In the genomic region with DNA sequence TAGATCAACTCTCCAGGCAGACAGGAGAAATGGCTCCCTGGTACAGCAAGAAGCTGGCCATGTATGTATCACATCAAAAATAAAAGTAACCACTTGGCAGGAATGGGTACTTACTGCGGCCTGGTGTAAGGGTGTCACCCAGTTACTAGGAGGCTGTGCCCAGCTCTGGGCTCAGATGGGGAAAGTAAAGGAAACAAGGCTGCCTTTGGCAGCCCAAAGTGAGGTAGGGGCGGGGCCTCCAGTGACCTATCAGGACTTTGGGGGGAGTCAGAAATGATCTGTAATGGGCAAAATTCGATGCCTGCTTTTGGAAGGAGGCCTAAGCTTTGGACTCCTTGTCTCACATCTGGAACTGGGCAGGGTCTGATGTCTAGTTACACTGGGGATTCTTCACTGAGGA, we compare ENCODE assay signal across 9 mouse cellular contexts. TPM values are rescaled to one million over a fixed set of nuclear protein-coding genes. Genes with fewer than 3 reads are reported as not detected.
DNase-seq lines count a peak whose midpoint lies in the region; ATAC-seq lines count a peak whose summit lies in the region.
"Had no signal": no experiment of that assay in that cellular context is flagged by ENCODE, and none has a peak within 500 bp of the region (broad histone marks: within the 10 kb centered on the region; RNA-seq: fewer than 3 reads in every experiment).

No protein-coding gene starts in this region.

- 41% methylated on average over 3 of the region's 3 CpGs for WGBS in lung, embryonic 16.5 days
- 51% methylated on average over 3 of the region's 3 CpGs for WGBS in limb, embryonic 13.5 days
- 42% methylated on average over 3 of the region's 3 CpGs for WGBS in stomach, embryonic 15.5 days

- peak overlapping the region; percentile 23; the same call in 1 of the 2 replicates for H3K9ac ChIP-seq in lung, embryonic 16.5 days (ENCODE audit: low read length)
- H3K9ac ChIP-seq in limb, embryonic 13.5 days: peak overlapping the region; percentile 99
- no peak overlapping the region for H3K9ac ChIP-seq in stomach, embryonic 15.5 days

- H3K27me3 ChIP-seq in lung, embryonic 16.5 days (ENCODE audit: control insufficient read depth, insufficient read depth, low read depth, low read length): no peaks in the 10 kb centered on the region
- H3K27me3 ChIP-seq in limb, embryonic 13.5 days: no peaks in the 10 kb centered on the region
- H3K27me3 ChIP-seq in stomach, embryonic 15.5 days (replicated peaks): no peaks in the 10 kb centered on the region

- peak; percentile 49 for DNase-seq in adrenal gland, postnatal 10 days
- DNase-seq in adrenal gland, postnatal 4 days (ENCODE audit: low spot score in 2 of 2): no peak
- no peak for DNase-seq in lung, postnatal 36 days
- DNase-seq in layer of hippocampus, postnatal 14 days (ENCODE audit: low spot score in 2 of 2): no peak
- no peak for DNase-seq in embryo, embryonic 9.5 days (ENCODE audit: extremely low spot score)
- DNase-seq: thymus, postnatal 36 days had no signal

- H3K9me3 ChIP-seq in lung, embryonic 16.5 days (ENCODE audit: control insufficient read depth, low read length): no peaks in the 10 kb centered on the region
- no peaks in the 10 kb centered on the region for H3K9me3 ChIP-seq in limb, embryonic 13.5 days
- H3K9me3 ChIP-seq in stomach, embryonic 15.5 days: no peaks in the 10 kb centered on the region

- H3K4me2 ChIP-seq in lung, embryonic 16.5 days (ENCODE audit: low read depth, low read length): peak overlapping the region; percentile 91
- peak overlapping the region; percentile 99 for H3K4me2 ChIP-seq in limb, embryonic 13.5 days (replicated peaks)
- H3K4me2 ChIP-seq in stomach, embryonic 15.5 days: peak overlapping the region; percentile 77

- peak overlapping the region; percentile 88 for H3K4me3 ChIP-seq in lung, embryonic 16.5 days (ENCODE audit: low read length)
- H3K4me3 ChIP-seq in limb, embryonic 13.5 days: peak overlapping the region; percentile 96
- H3K4me3 ChIP-seq in stomach, embryonic 15.5 days (replicated peaks): peak overlapping the region; percentile 90

- peaks cover 67% of the 10 kb centered on the region for H3K4me1 ChIP-seq in lung, embryonic 16.5 days (replicated peaks; ENCODE audit: control insufficient read depth, insufficient read depth, low read length)
- peaks cover 69% of the 10 kb centered on the region for H3K4me1 ChIP-seq in limb, embryonic 13.5 days
- peaks cover 72% of the 10 kb centered on the region for H3K4me1 ChIP-seq in stomach, embryonic 15.5 days

- no peak for ATAC-seq in lung, embryonic 16.5 days (ENCODE audit: low read depth)
- ATAC-seq in limb, embryonic 13.5 days (ENCODE audit: low FRiP score, low read depth): no peak
- no peak for ATAC-seq in stomach, embryonic 15.5 days (ENCODE audit: insufficient read depth, low FRiP score, low read depth)

- H3K27ac ChIP-seq in lung, embryonic 16.5 days (ENCODE audit: low read length): no peak overlapping the region
- no peak overlapping the region for H3K27ac ChIP-seq in limb, embryonic 13.5 days
- peak overlapping the region; percentile 85; the same call in 1 of the 2 replicates for H3K27ac ChIP-seq in stomach, embryonic 15.5 days

- H3K36me3 ChIP-seq in lung, embryonic 16.5 days (ENCODE audit: control insufficient read depth, insufficient read depth, low read length): no peaks in the 10 kb centered on the region
- H3K36me3 ChIP-seq in limb, embryonic 13.5 days: peaks cover 17% of the 10 kb centered on the region; the same call in 1 of the 2 replicates
- H3K36me3 ChIP-seq in stomach, embryonic 15.5 days: no peaks in the 10 kb centered on the region

RNA-seq across cellular contexts. Expression of a gene that starts 3.2 kb away (rescaled TPM):
- total RNA-seq in adrenal gland, postnatal 10 days (2021): 100 to 1,000 TPM; 137 to 168 TPM
- total RNA-seq in adrenal gland, postnatal 4 days (2021): 100 to 1,000 TPM; 244 to 246 TPM
- 66.2 and 72.0 TPM in 2 replicates for polyA plus RNA-seq in lung, embryonic 16.5 days (2015; fragmentation: Nextera tagmentation; extraction: Ambion mirVana)
- 78.2 and 78.9 TPM in 2 replicates for polyA plus RNA-seq in limb, embryonic 13.5 days (2015; fragmentation: Nextera tagmentation; extraction: Ambion mirVana)
- 57.0 and 63.2 TPM in 2 replicates for polyA plus RNA-seq in stomach, embryonic 15.5 days (2015; fragmentation: Nextera tagmentation; extraction: Ambion mirVana)
- total RNA-seq in layer of hippocampus, postnatal 14 days (2021): 10 to 100 TPM; 90.7 to 93.6 TPM

RNA-seq across cellular contexts. Expression of a gene that starts 18.8 kb away (rescaled TPM):
- total RNA-seq in adrenal gland, postnatal 10 days (2021): 1 to 10 TPM in 1 of 2 experiments, under 1 TPM in 1; 0.72 to 2.1 TPM
- under 1 TPM; 0.67 to 0.90 TPM for total RNA-seq in adrenal gland, postnatal 4 days (2021)
- polyA plus RNA-seq in lung, embryonic 16.5 days (2015; fragmentation: Nextera tagmentation; extraction: Ambion mirVana): 0.20 and 0.33 TPM in 2 replicates
- 0.32 and 0.56 TPM in 2 replicates for polyA plus RNA-seq in limb, embryonic 13.5 days (2015; fragmentation: Nextera tagmentation; extraction: Ambion mirVana)
- 0.52 and 0.60 TPM in 2 replicates for polyA plus RNA-seq in stomach, embryonic 15.5 days (2015; fragmentation: Nextera tagmentation; extraction: Ambion mirVana)
- under 1 TPM; 0.48 to 0.62 TPM for total RNA-seq in layer of hippocampus, postnatal 14 days (2021)

RNA-seq across cellular contexts. Expression of a gene that starts 48.9 kb away (rescaled TPM):
- total RNA-seq in adrenal gland, postnatal 10 days (2021): 10 to 100 TPM; 74.9 to 76.1 TPM
- 10 to 100 TPM; 67.0 to 70.6 TPM for total RNA-seq in adrenal gland, postnatal 4 days (2021)
- 69.3 and 71.6 TPM in 2 replicates for polyA plus RNA-seq in lung, embryonic 16.5 days (2015; fragmentation: Nextera tagmentation; extraction: Ambion mirVana)
- 80.8 and 81.1 TPM in 2 replicates for polyA plus RNA-seq in limb, embryonic 13.5 days (2015; fragmentation: Nextera tagmentation; extraction: Ambion mirVana)
- polyA plus RNA-seq in stomach, embryonic 15.5 days (2015; fragmentation: Nextera tagmentation; extraction: Ambion mirVana): 79.9 and 85.2 TPM in 2 replicates
- 10 to 100 TPM; 27.4 to 31.9 TPM for total RNA-seq in layer of hippocampus, postnatal 14 days (2021)

RNA-seq across cellular contexts. Expression of a gene that starts 59.5 kb away (rescaled TPM):
- total RNA-seq in adrenal gland, postnatal 10 days (2021): 10 to 100 TPM; 14.9 to 17.6 TPM
- total RNA-seq in adrenal gland, postnatal 4 days (2021): 10 to 100 TPM; 20.5 to 23.2 TPM
- polyA plus RNA-seq in lung, embryonic 16.5 days (2015; fragmentation: Nextera tagmentation; extraction: Ambion mirVana): 37.5 and 39.9 TPM in 2 replicates
- 65.5 and 66.9 TPM in 2 replicates for polyA plus RNA-seq in limb, embryonic 13.5 days (2015; fragmentation: Nextera tagmentation; extraction: Ambion mirVana)
- 54.3 and 55.2 TPM in 2 replicates for polyA plus RNA-seq in stomach, embryonic 15.5 days (2015; fragmentation: Nextera tagmentation; extraction: Ambion mirVana)
- total RNA-seq in layer of hippocampus, postnatal 14 days (2021): 10 to 100 TPM; 10.2 to 10.9 TPM

RNA-seq across cellular contexts. Expression of a gene that starts 59.6 kb away (rescaled TPM):
- under 1 TPM; 0.24 to 0.42 TPM for total RNA-seq in adrenal gland, postnatal 10 days (2021)
- total RNA-seq in adrenal gland, postnatal 4 days (2021): under 1 TPM; 0.40 to 0.53 TPM
- 0.29 and 0.36 TPM in 2 replicates for polyA plus RNA-seq in lung, embryonic 16.5 days (2015; fragmentation: Nextera tagmentation; extraction: Ambion mirVana)
- 1.0 and 1.1 TPM in 2 replicates for polyA plus RNA-seq in limb, embryonic 13.5 days (2015; fragmentation: Nextera tagmentation; extraction: Ambion mirVana)
- polyA plus RNA-seq in stomach, embryonic 15.5 days (2015; fragmentation: Nextera tagmentation; extraction: Ambion mirVana): 1.1 and 1.5 TPM in 2 replicates
- under 1 TPM; 0.36 to 0.41 TPM for total RNA-seq in layer of hippocampus, postnatal 14 days (2021)
